Mouse (Mus musculus) ES-CJ7 (cell line): ENCODE results near the gene Arhgap19.

Experiments used
- DNase-seq: peaks from one replicate; pipeline ENCODE4 v3.0.0; 2011; ENCODE audit warnings: low read depth, low spot score

Arhgap19 gene

DNA sequence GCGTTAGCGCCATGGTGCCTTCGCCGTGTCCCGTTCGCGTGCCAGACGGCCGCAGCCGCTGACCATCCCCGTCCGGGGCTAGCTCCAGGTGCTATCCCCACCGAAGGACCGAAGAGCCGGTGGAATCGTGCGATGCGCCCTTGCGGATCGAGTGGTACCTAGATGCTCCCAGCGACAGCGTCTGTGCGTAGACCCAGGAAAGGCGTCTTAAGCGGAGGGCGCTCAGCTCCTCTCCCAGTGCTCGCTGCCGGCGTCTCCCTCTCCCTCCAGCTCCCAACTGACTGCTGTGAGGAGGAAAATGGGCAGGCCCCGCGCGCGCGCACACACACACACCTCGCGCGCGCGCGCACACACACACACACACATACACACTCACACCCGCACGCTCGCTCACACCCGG lies 58.5 kb downstream of the Arhgap19 start, which contains the start of gene Slit1:
Gene Slit1, minus strand, starts transcription at position 270 of the 400 bp plus-strand sequence.
- DNase-seq: peak; percentile 28

DNA sequence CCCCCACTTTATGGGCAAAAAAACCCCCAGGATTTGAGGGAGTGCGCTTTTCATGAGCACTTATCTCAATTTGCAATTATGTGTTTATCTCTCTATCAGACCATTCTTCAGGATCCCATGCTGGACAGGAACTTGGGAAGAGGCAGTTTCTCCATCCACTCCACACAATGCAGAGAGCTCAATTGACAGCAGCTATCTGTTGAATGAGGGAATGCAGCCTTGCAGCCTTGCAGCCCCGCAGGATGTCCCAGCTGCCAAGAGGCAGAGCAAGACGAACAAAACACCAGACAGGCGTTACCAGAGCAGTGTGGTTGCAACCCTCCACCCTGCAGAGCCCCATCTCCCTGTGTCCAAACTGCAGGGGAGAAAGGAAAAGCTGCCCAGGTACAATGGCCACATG lies 63.0 kb downstream of the Arhgap19 start:
- no peak for DNase-seq

DNA sequence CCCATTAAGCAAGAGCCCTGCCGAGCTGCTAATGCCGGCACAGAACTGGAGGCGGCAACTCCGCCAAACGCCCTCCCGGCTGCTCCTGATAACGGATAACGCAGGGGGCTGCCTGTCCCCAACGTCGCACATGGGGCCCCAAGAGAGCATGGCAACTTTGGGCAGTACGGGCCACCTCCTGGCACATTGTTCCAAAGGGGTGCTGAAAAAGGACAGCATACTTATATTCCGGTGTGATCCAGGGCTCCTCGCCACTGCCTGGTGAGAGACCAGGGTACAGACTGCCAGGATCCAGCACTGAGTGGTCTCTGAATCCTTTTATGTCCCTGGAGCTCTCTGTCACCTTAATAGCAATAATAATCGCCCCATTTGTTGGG lies 63.4 kb downstream of the Arhgap19 start:
- DNase-seq: no peak

DNA sequence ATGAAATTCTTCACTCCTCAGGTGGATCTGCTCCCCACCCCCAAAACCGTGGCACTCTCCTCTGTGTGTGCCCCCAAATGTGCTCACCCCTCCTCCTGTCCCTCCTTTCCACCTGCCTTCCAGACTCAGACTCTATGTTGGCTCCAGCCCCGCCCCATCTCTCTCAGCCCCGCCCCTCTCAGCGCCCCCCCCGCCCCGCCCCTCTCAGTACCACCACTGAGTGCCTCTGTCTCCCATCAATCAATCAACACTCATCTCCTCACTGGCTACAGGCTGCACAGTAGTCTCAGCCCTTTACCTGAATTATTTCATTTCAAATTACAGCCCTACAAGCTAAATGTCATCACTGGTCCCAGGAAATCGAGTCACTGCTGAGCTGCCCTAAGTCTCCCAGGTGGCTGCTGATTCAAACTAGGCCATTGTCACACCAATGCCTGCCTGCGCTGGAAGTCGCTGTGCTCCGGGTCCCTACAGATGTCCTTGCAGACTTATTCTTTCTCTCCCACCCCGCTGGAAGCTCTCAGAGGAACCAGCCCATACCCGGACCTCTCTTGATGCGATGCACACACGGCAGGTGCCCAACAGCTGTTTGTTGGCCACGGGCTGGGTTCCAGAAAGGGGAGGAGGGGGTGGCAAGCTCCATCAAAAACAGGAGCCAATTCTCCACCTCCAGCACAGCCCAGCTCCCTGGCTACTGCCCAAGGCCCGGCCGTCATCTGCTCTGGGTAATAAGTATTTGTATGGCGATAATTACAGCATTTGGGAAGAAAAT lies 64.0 kb downstream of the Arhgap19 start:
- no peak for DNase-seq

DNA sequence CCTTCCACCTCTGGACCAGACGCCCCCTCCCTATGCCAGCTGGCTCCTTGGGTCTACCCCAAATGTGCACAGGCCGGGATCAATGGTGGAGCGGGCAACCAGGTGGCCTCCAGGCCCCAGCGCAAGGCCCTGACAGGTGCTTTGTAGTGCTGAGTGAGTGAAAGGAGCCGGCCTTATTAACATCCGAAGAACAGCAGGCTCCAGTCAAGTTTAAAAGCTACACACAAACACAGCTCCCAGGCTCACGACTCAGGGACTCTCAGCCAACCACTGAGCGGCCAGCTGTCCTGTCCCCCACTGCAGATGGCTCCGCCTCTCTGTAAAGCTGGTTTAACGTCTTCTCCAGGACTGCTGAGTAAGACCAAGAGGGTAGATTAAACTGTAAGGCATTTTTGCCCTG lies 67.2 kb downstream of the Arhgap19 start:
- no peak for DNase-seq

DNA sequence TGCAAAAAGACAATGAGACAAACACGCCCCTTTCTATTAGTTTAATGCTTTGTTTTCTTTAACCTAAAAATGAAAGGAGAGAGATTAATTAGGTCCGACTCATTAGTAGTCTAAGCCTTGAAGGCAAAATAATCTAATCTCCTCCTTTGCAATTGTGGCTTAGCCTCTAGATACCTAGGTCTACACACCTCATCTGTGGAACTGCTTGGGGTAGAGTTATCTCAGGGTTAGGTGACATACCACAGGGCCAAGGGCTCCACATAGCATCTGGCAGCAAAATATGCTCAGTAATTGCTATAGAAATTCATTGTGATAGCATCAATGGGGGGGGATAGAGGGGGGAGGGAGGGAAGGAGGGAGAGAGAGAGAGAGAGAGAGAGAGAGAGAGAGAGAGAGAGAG lies 76.4 kb downstream of the Arhgap19 start:
- DNase-seq: no peak

DNA sequence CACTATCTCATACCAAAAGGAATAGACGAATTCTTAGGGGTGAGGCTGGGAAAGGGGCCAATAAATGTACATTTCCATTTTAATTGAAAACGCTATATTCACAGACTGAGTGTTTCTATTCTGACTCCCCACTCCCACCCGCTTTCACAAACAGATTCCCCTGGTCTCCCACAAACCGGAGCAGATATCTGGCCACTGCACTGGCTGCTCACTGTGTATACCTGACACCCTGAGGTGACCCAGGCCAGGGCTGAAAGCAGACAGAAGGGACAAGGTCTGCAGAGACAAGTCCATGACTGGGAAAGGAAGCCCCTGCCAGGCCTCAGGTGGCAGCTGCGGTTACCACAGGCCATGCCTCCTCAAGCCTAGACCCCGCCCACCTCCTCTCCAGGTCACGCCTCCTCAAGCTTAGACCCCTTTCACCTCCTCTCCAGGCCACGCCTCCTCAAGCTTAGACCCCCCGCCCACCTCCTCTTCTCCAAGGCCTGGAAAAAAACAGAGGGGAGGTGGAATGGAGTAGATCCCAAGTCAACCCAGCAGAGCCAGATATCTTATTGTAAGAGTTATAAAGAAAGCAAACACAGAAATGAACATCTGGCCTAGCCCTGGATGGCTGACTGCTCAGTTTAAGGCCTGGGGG lies 76.9 kb downstream of the Arhgap19 start:
- DNase-seq: peak; percentile 58

DNA sequence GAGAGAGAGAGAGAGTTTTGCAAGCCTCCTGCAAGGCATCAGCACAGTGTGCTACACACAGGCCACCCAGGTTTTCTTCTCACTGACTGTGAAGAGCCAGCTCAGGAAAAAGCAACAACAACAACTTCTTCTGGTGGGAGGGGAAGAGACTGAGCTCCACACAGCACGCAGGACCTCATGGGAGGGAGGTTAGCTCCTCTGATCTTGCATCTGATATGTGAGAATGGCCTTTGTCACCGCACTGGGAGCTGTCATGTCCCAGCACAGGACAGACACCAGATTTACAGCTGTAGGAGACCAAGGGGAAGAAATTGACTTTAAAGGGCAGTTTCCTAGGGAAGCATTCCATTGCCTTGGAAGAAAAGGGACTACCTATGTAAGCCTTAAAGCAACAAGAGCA lies 78.5 kb downstream of the Arhgap19 start:
- DNase-seq: no peak

DNA sequence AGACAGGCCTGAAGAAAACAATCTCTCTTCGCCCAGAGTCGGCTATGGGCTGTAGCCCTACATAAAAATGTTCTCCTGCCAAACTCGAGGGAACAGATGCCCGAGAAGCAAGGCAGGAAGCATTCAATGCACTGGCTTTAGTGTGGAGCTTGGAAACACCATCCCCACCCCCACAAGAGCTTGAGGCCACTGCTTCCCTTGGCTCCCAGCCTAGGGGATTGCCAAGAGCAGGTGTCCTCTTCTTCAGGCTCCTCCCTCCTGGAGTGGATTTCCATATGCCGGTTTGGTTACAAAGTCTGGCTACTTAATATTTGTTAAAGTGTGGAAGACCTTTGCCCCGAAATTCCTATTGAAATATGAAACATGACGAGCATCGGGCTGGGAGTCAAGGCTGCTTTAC lies 82.4 kb downstream of the Arhgap19 start:
- no peak for DNase-seq
